Mouse (Mus musculus) forebrain, embryonic 14.5 days (tissue): ENCODE data around the gene Inpp5e. TPM values are rescaled to one million over a fixed set of nuclear protein-coding genes. Genes with fewer than 3 reads are reported as not detected.
A peak's percentile ranks its signal among the peaks of the same experiment; 100 is the strongest.

ENCODE experiments used
- ATAC-seq: fragments of 200-750 bp; cut with Nextera tagmentation; 2 replicates; pipeline ENCODE4 v1.8.0; 2017; ENCODE audit warnings: mild to moderate bottlenecking, moderate library complexity
- DNase-seq: peaks from one replicate; pipeline ENCODE4 v3.0.0-alpha.2; 2015; ENCODE audit warnings: low spot score
- H3K27ac ChIP-seq: fragments of 300-500 bp; sonication (generic); 2 replicates; pipeline ENCODE4 v1.5.1; 2014; ENCODE audit warnings: low read depth, mild to moderate bottlenecking, control low read depth, low read length, moderate library complexity
- H3K27me3 ChIP-seq: fragments of 300-500 bp; sonication (generic); replicated peaks from 2 replicates; pipeline ENCODE4 v1.6.1; 2014; ENCODE audit warnings: low read length, control low read depth, mixed read lengths; ENCODE audit not compliant: control insufficient read depth, insufficient read depth
- H3K36me3 ChIP-seq: fragments of 300-500 bp; sonication (generic); 2 replicates; pipeline ENCODE4 v1.6.1; 2014; ENCODE audit warnings: low read length, control low read depth; ENCODE audit not compliant: control insufficient read depth, insufficient read depth
- H3K4me1 ChIP-seq: fragments of 300-500 bp; sonication (generic); 2 replicates; pipeline ENCODE4 v1.6.1; 2014; ENCODE audit warnings: antibody characterized with exemption, low read length, control low read depth; ENCODE audit not compliant: control insufficient read depth, insufficient read depth
- H3K4me2 ChIP-seq: fragments of 300-500 bp; sonication (generic); 2 replicates; pipeline ENCODE4 v1.6.1; 2014; ENCODE audit warnings: mild to moderate bottlenecking, control low read depth, low read length
- H3K4me3 ChIP-seq: fragments of 300-500 bp; sonication (generic); 2 replicates; pipeline ENCODE4 v1.5.1; 2014; ENCODE audit warnings: low read depth, low read length, control low read depth
- H3K9ac ChIP-seq: fragments of 300-500 bp; sonication (generic); 2 replicates; pipeline ENCODE4 v1.6.1; 2014; ENCODE audit warnings: mild to moderate bottlenecking, low read length, control low read depth, moderate library complexity
- H3K9me3 ChIP-seq: fragments of 300-500 bp; sonication (generic); replicated peaks from 2 replicates; pipeline ENCODE4 v1.6.1; 2016; ENCODE audit warnings: low read length, control low read depth, mixed read lengths; ENCODE audit not compliant: control insufficient read depth
- WGBS: fragments of 180-500 bp; shearing (Covaris S2); extraction: QIAGEN DNeasy Blood & Tissue Kit; methylation state at CpG from one replicate; pipeline ENCODE4 v1.1.7; 2014; 5-methylcytosine and 5-hydroxymethylcytosine counted together
- polyA plus RNA-seq: library from polyadenylated mRNA; unstranded; fragments of >200 nt; fragmentation: Nextera tagmentation; extraction: Ambion mirVana; gene quantifications from 2 replicates; pipeline ENCODE4 v1.2.1, GENCODE M21; 2014

Gene Inpp5e
- polyA plus RNA-seq, 1 experiment from 2014 or later, result 13.9 TPM

DNA sequence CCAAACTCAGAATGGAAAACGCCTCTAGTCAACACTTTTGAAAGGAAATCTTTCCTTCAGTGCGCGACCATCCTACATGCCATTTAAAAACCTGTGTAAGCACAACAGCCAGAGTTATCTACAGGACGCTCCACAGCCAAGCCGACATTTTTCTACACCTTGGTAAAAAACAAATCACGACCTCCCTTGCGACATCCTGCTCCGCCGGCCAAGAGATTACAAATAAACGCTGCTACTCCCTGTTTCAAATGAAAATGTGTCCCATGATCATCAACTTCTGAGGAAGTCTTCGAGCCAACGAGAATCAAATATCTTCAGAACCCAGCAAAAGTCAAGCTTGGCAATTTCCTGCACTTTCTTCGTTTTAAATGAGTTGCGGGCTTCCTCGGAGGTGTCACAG, 35.4 kb upstream of the Inpp5e start:
- Histone ChIP-seq H3K36me3 (peaks cover 26% of the 10 kb centered on the region), H3K9ac (peak overlapping the region; percentile 88), H3K4me2 (peak overlapping the region; percentile 61), H3K4me1 (peaks cover 27% of the 10 kb centered on the region), H3K9me3 (no peaks in the 10 kb centered on the region), H3K27me3 (no peaks in the 10 kb centered on the region), H3K27ac (no peak overlapping the region), H3K4me3 (peak overlapping the region; percentile 86)
- ATAC-seq (no peak), DNase-seq (no peak)
- WGBS, result 6% methylated on average over 15 of the region's 15 CpGs

GRCm38 (mm10) chr2:26443876-26444275, 34.9 kb upstream of the Inpp5e start:
- peaks cover 27% of the 10 kb centered on the region for H3K4me1 ChIP-seq
- H3K27ac ChIP-seq, result no peak overlapping the region
- H3K36me3 ChIP-seq, result peaks cover 31% of the 10 kb centered on the region
- peak overlapping the region; percentile 86 for H3K4me3 ChIP-seq
- peak overlapping the region; percentile 61 for H3K4me2 ChIP-seq
- DNase-seq, result no peak
- WGBS, result 68% methylated on average over 3 of the region's 3 CpGs
- no peaks in the 10 kb centered on the region for H3K9me3 ChIP-seq
- ATAC-seq, result no peak
- H3K27me3 ChIP-seq, result no peaks in the 10 kb centered on the region
- H3K9ac ChIP-seq, result peak overlapping the region; percentile 88

DNA sequence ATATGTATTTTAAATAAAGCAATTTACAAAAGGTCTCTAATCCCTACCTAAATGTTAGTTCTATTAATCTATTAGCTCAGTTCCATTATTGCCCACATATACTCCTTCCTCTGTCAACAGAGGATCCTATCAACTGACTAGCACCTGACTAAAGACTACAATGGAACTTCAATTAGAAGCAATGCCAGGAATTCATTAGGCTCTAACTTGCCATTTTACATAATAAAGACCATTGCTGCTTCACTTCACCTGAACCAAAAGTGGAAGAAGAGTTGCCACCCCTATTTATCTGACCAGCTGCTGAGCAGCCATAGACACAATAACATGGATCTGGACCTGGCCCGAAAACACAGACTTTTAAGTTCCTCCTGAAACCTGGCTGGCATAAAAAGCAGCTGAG, 33.8 kb upstream of the Inpp5e start:
- H3K36me3 ChIP-seq, result peaks cover 42% of the 10 kb centered on the region
- no peak overlapping the region for H3K4me3 ChIP-seq
- ATAC-seq (no peak), DNase-seq (no peak)
- H3K4me1 ChIP-seq, result peaks cover 27% of the 10 kb centered on the region
- H3K4me2 ChIP-seq, result peak overlapping the region; percentile 61
- H3K27me3 ChIP-seq, result no peaks in the 10 kb centered on the region
- H3K9ac ChIP-seq, result no peak overlapping the region
- H3K27ac ChIP-seq, result no peak overlapping the region
- H3K9me3 ChIP-seq, result no peaks in the 10 kb centered on the region
- WGBS, result 34% methylated on average over 1 of the region's 1 CpGs

GRCm38 (mm10) chr2:26441688-26442087, 32.7 kb upstream of the Inpp5e start:
- H3K9ac ChIP-seq, result no peak overlapping the region

DNA sequence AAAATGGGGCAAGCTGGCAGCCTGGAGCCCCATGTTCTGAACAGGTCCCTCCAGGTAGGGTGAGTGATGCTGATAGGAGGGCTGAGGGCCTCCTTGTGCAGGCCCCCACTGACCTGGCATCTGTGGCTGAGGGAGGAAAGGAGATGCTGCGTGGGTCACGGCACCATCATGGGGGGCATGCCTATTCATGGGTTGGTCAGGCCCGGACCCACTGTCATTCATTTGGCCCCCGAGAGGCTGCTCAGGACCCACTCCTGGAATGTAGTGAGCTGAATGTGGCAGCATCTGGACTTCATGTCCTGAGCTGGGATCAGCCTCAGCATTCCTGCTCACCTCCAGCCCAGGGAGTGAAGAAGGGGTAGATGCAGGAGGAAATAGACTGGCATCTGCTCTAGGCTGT, 32.3 kb upstream of the Inpp5e start:
- Histone ChIP-seq H3K27ac (no peak overlapping the region), H3K4me2 (no peak overlapping the region), H3K4me3 (no peak overlapping the region), H3K9ac (no peak overlapping the region), H3K9me3 (no peaks in the 10 kb centered on the region), H3K36me3 (peaks cover 54% of the 10 kb centered on the region), H3K27me3 (no peaks in the 10 kb centered on the region), H3K4me1 (peaks cover 22% of the 10 kb centered on the region)
- DNase-seq (no peak), ATAC-seq (no peak)
- WGBS, result 87% methylated on average over 4 of the region's 4 CpGs

More at GRCm38 (mm10) chr2:26441688-26442087, 32.7 kb upstream of the Inpp5e start:
- 61% methylated on average over 5 of the region's 5 CpGs for WGBS
- peaks cover 27% of the 10 kb centered on the region for H3K4me1 ChIP-seq
- H3K27ac ChIP-seq, result no peak overlapping the region
- no peaks in the 10 kb centered on the region for H3K9me3 ChIP-seq
- no peak overlapping the region for H3K4me2 ChIP-seq
- H3K36me3 ChIP-seq, result peaks cover 53% of the 10 kb centered on the region
- ATAC-seq, result no peak
- DNase-seq, result no peak
- no peak overlapping the region for H3K4me3 ChIP-seq
- no peaks in the 10 kb centered on the region for H3K27me3 ChIP-seq

GRCm38 (mm10) chr2:26439671-26440070, 30.7 kb upstream of the Inpp5e start:
- H3K4me3 ChIP-seq, result no peak overlapping the region
- 98% methylated on average over 6 of the region's 6 CpGs for WGBS
- H3K27me3 ChIP-seq, result no peaks in the 10 kb centered on the region
- no peak for ATAC-seq
- H3K27ac ChIP-seq, result no peak overlapping the region
- H3K9ac ChIP-seq, result no peak overlapping the region
- H3K9me3 ChIP-seq, result no peaks in the 10 kb centered on the region
- peaks cover 20% of the 10 kb centered on the region for H3K4me1 ChIP-seq
- H3K4me2 ChIP-seq, result no peak overlapping the region
- H3K36me3 ChIP-seq, result peaks cover 70% of the 10 kb centered on the region
- DNase-seq, result no peak

- 96% methylated on average over 7 of the region's 7 CpGs for WGBS
- Histone ChIP-seq H3K36me3 (peaks cover 80% of the 10 kb centered on the region), H3K9ac (no peak overlapping the region)
Observed at GRCm38 (mm10) chr2:26438373-26438772, 29.4 kb upstream of the Inpp5e start.

GRCm38 (mm10) chr2:26437221-26437620, 28.2 kb upstream of the Inpp5e start:
- Histone ChIP-seq H3K9ac (0 out of 2 replicates have a peak overlapping the region, but pooled peaks have one; percentile 35), H3K4me1 (0 out of 2 replicates have a peak, but pooled peaks cover 4% of the 10 kb centered on the region), H3K4me3 (no peak overlapping the region), H3K27ac (no peak overlapping the region), H3K9me3 (no peaks in the 10 kb centered on the region), H3K36me3 (peaks cover 89% of the 10 kb centered on the region), H3K4me2 (no peak overlapping the region), H3K27me3 (no peaks in the 10 kb centered on the region)
- no peak for ATAC-seq
- no peak for DNase-seq
- WGBS, result 79% methylated on average over 4 of the region's 4 CpGs

More at GRCm38 (mm10) chr2:26438373-26438772, 29.4 kb upstream of the Inpp5e start:
- Histone ChIP-seq H3K4me2 (no peak overlapping the region), H3K4me3 (no peak overlapping the region), H3K27ac (no peak overlapping the region), H3K4me1 (peaks cover 11% of the 10 kb centered on the region), H3K9me3 (no peaks in the 10 kb centered on the region), H3K27me3 (no peaks in the 10 kb centered on the region)
- no peak for ATAC-seq
- no peak for DNase-seq

DNA sequence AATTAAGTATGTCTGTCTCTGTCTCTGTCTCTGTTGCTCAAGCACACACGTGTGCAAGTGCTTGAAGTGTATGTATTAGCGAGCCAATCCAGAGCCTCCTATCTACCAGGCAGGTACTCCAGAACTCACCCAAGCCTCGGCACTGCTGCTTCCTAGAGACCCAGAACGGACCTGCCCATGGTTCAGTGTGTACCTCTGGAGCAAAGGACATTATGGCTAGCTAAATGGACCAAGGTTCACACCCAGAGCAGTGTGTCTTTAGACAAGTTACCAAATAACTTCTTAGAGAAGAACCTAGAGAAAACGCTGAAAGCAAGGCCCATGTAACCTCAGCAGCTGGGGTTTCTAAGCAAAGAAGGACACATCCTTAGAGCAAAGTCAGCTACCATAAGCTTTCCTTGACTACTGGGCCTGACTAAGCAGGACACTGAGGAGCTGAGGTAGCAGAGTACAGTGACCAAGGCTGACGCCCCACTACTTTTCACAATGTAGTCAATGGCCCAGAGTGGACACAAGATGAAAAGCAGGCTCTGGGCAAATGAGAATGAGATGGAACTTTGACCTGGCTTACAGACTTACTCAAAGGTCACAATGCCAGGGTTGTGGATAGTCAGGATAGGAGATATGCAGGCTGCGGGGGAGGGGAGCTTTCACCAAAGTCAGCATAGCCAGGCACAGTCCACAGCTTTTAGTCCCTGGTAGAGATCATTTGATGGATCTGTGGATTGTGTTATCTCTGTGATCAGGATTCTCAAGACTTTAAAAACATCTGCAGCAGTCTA, 26.0 kb upstream of the Inpp5e start:
- Histone ChIP-seq H3K9ac (no peak overlapping the region), H3K9me3 (no peaks in the 10 kb centered on the region), H3K4me2 (no peak overlapping the region), H3K36me3 (peaks cover 87% of the 10 kb centered on the region), H3K27me3 (no peaks in the 10 kb centered on the region), H3K4me3 (no peak overlapping the region), H3K4me1 (0 out of 2 replicates have a peak, but pooled peaks cover 4% of the 10 kb centered on the region), H3K27ac (no peak overlapping the region)
- DNase-seq (no peak), ATAC-seq (no peak)
- WGBS, result 95% methylated on average over 7 of the region's 7 CpGs
